Mouse (Mus musculus) stomach, postnatal 0 days (tissue): ENCODE measurements around the gene Adgrf5.

Source experiments
- CTCF ChIP-seq: IDR thresholded peaks from 2 replicates; pipeline ENCODE4 v1.5.1; 2016; ENCODE audit warnings: antibody characterized with exemption, low read depth, mild to moderate bottlenecking, moderate library complexity
- EP300 ChIP-seq: optimal IDR thresholded peaks from 2 replicates; pipeline ENCODE3; 2016; ENCODE audit warnings: antibody characterized with exemption

- TF ChIP-seq CTCF (no peak), EP300 (no peak)
Observed at GRCm38 (mm10) chr17:43472558-43472957, 112.3 kb downstream of the Adgrf5 start.
